Mouse (Mus musculus): ENCODE results near the gene Tlr5. TPM values are rescaled to one million over a fixed set of nuclear protein-coding genes. Genes with fewer than 3 reads are reported as not detected.

Gene Tlr5
- polyA plus RNA-seq, 1 experiment from 2014 or later = 0.17 TPM

DNA sequence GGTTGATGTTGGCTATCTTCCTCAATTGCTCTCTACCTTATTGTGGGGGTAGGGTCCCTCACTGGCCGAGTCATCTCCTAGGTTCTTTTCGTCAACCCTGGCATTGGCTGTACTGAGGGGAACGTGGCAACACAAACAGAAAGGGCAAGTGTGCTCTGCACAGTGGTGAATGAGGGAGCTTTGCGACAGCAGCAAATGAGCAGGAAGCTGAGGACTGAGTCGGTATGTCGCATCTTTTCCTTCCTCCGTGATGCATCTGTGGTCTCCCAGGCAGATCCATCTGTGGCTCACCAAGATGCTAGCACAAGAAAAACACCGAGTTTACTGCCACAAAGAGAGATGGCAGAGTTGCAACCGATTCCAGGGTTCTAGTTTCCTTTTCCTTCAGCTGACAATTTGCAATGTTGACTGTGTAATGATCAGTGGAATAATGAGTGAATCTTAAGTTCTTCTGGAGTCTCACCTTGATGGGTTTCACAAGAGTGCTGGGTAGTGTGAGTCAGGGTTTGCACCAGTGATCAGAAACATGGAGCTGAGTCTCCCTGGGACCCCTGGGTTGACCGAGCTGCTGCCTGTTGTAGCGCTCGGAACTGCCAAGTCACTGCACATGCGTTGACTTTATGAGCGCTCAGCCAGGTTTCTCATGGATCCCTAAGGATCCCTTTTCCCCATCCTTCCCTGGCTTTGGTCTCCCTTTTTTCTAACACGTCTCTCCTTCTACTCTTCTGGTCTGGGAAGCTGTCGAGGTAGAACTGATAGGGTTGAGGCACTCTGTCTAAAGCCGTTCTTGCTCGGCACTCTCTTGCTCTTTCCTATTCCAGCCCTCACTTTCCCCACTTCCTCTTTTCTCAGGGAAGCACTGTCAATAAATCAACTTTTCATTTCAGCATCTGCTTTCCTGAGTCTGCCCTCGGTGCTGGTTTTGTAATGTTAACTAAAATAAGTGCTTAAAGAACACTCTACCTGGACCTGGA is 26.4 kb upstream of the Tlr5 start:
- no peaks in the 10 kb centered on the region for H3K36me3 ChIP-seq (replicated peaks)
- ATAC-seq (ENCODE audit: low FRiP score) = no peak
- no peak overlapping the region for H3K4me3 ChIP-seq (replicated peaks)

DNA sequence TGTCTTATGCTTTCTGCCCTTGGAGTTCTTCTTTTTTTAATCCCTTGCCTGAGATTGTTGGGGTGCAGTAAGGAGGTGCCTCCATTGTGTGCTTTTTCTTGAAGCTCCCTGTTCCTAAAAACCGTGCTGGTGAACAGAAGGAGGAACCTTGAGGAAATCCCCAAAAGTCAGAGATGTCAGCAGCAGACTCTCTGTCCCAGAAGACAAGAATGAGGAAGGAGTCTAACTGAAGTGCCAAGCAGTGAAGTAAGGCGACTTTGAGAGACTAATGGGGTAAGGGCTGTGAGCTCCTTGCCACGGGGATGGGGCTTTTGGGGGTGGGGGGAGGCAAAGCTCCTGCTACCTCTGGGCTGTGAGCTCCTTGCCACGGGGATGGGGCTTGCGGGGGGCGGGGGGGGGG is 19.1 kb upstream of the Tlr5 start:
- no peaks in the 10 kb centered on the region for H3K27me3 ChIP-seq
- no peak overlapping the region for H3K27ac ChIP-seq
- H3K9me3 ChIP-seq = no peaks in the 10 kb centered on the region
- 38% methylated on average over 5 of the region's 6 CpGs for WGBS
- no peak overlapping the region for H3K4me3 ChIP-seq (replicated peaks)
- no peak overlapping the region for H3K9ac ChIP-seq
- no peaks in the 10 kb centered on the region; the same call in 1 of the 2 replicates for H3K4me1 ChIP-seq
- ATAC-seq (ENCODE audit: low FRiP score) = no peak
- no peaks in the 10 kb centered on the region for H3K36me3 ChIP-seq (replicated peaks)
- no peak overlapping the region for H3K4me2 ChIP-seq

More for the DNA sequence above, 26.4 kb upstream of the Tlr5 start:
- H3K9me3 ChIP-seq = no peaks in the 10 kb centered on the region
- no peaks in the 10 kb centered on the region for H3K4me1 ChIP-seq
- H3K27me3 ChIP-seq = no peaks in the 10 kb centered on the region
- no peak overlapping the region for H3K4me2 ChIP-seq
- H3K27ac ChIP-seq = no peak overlapping the region
- H3K9ac ChIP-seq = no peak overlapping the region
- WGBS = 87% methylated on average over 19 of the region's 19 CpGs

DNA sequence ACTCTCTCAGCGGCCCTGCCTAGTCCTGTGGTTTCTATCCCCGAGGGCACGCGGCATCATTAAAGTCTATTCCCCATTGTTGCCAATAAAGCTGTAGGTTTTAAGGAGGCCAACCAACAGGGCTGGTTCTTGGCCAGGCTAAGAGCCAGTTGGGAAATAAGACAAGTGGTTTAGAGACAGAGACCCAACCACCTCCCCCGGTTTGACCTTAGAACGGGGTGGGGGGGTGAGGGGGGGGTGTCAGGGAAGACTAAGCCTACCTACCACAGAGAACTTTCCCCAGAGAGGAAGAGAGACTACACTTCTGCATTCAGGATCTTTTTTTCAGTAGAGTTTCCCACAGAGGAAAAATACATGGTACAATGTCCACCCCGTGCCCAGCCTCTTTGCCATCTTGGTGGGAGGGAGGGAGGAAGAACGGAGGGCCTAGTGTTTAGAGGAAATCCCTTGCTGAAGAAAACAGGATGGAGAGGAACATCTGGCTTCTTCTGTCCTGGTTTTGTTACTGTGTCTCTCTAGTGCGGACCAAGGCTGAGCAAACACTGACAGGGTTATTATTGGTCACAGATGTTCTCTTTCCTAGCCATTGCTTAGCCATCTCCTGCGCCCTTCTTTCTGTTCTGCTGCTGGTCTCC is 17.0 kb upstream of the Tlr5 start:
- H3K27me3 ChIP-seq = no peaks in the 10 kb centered on the region
- no peak overlapping the region for H3K27ac ChIP-seq
- no peaks in the 10 kb centered on the region for H3K36me3 ChIP-seq (replicated peaks)
- peaks cover 6% of the 10 kb centered on the region; the same call in 1 of the 2 replicates for H3K4me1 ChIP-seq
- no peak for ATAC-seq (ENCODE audit: low FRiP score)
- 52% methylated on average over 10 of the region's 10 CpGs for WGBS
- H3K4me2 ChIP-seq = no peak overlapping the region
- H3K4me3 ChIP-seq (replicated peaks) = no peak overlapping the region
- no peak overlapping the region for H3K9ac ChIP-seq
- H3K9me3 ChIP-seq = no peaks in the 10 kb centered on the region

DNA sequence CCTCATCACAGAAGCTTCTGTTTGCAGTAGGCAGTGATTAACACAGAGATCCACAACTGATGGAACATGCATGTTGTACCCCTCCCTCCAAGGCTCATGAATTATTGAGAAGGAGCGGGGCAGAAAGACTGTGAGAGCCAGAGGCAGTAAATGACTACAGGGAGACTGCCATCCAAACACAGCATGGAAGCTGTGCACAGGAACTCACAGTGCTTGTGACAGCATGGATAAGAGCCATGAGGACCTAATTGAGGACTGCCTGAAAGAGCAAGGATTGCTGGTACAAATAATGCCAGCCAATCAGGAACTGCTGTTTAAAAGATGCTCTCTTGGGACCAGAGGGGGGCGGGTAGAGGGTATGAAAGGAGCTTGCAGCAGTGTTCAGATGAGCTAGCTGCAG is 12.7 kb upstream of the Tlr5 start:
- WGBS = 76% methylated on average over 2 of the region's 2 CpGs
- Histone ChIP-seq H3K9me3 (no peaks in the 10 kb centered on the region), H3K27me3 (no peaks in the 10 kb centered on the region), H3K9ac (no peak overlapping the region), H3K4me3 (replicated peaks) (no peak overlapping the region), H3K27ac (no peak overlapping the region), H3K36me3 (replicated peaks) (no peaks in the 10 kb centered on the region), H3K4me1 (peaks cover 6% of the 10 kb centered on the region; the same call in 1 of the 2 replicates), H3K4me2 (no peak overlapping the region)
- no peak for ATAC-seq (ENCODE audit: low FRiP score)

DNA sequence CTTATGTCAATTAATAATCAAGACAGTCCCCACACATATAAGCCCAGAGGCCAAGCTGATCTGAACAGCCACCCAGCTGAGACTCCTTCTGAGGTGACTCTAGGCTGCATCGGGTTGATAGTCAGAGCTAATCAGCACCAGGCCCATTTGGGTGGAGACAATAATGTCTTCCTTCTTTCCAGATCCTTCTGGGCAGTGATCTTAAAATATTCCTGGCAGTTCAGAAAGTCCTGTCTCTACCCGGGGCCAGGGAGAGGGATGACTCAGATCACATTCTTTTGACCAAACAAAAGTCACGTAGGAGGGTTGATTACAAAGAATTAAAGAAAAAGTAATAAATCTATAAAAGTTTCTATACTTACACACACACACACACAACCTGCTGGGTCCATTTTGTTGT is 10.7 kb upstream of the Tlr5 start:
- H3K27ac ChIP-seq = no peak overlapping the region
- no peak overlapping the region for H3K4me3 ChIP-seq (replicated peaks)
- H3K9ac ChIP-seq = no peak overlapping the region
- no peak for ATAC-seq (ENCODE audit: low FRiP score)
- 85% methylated on average over 3 of the region's 3 CpGs for WGBS
- no peaks in the 10 kb centered on the region for H3K27me3 ChIP-seq
- peaks cover 6% of the 10 kb centered on the region; the same call in 1 of the 2 replicates for H3K4me1 ChIP-seq
- H3K36me3 ChIP-seq (replicated peaks) = no peaks in the 10 kb centered on the region
- H3K4me2 ChIP-seq = no peak overlapping the region
- no peaks in the 10 kb centered on the region for H3K9me3 ChIP-seq

DNA sequence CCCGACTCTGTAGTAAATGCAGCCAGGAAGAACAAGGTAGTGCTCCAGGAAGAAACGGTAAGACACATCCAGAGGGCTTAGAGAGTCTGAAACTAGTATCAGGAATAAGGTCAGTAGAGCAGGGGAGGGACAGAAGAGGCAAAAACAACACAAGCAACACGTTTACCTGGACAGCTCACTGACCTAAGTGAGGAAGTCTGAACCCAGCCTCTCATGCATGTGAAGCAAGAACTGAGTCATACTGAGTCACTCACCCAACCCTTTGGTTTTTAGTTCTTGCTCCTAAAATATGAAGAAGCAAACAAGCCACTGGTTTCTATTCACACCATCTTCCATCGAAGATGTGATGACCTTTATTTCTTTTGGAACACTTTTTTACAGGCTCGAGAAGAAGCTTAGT is 9.9 kb upstream of the Tlr5 start:
- H3K4me1 ChIP-seq = peaks cover 6% of the 10 kb centered on the region; the same call in 1 of the 2 replicates

DNA sequence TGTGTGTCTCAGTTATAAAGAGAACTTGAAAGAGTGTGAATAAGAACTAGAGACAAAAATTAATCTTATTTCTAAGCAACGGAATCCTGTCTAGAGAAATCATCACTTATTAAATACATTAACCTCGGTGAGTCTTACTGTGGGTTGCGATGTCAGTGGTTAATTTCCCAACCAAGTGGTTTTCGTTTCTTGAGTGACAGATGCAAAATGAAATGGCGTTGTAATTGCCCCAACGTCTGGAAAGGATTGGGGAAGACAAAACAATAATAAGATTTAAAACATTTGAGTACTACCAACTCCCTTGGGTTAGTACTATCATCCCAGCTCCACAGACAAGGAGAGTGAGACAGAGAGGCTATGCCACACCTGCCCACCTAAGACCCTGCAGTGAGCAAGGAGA is 9.0 kb upstream of the Tlr5 start:
- no peak for ATAC-seq (ENCODE audit: low FRiP score)
- peaks cover 6% of the 10 kb centered on the region; the same call in 1 of the 2 replicates for H3K4me1 ChIP-seq
- no peaks in the 10 kb centered on the region for H3K27me3 ChIP-seq
- no peak overlapping the region for H3K4me2 ChIP-seq
- H3K9ac ChIP-seq = no peak overlapping the region
- H3K9me3 ChIP-seq = no peaks in the 10 kb centered on the region
- H3K4me3 ChIP-seq (replicated peaks) = no peak overlapping the region
- H3K27ac ChIP-seq = no peak overlapping the region
- H3K36me3 ChIP-seq (replicated peaks) = no peaks in the 10 kb centered on the region
- WGBS = 81% methylated on average over 6 of the region's 6 CpGs

More for the DNA sequence above, 9.9 kb upstream of the Tlr5 start:
- WGBS = 84% methylated on average over 5 of the region's 5 CpGs
- Histone ChIP-seq H3K4me2 (no peak overlapping the region), H3K27ac (no peak overlapping the region), H3K36me3 (replicated peaks) (no peaks in the 10 kb centered on the region), H3K4me3 (replicated peaks) (no peak overlapping the region), H3K9ac (no peak overlapping the region), H3K27me3 (no peaks in the 10 kb centered on the region), H3K9me3 (no peaks in the 10 kb centered on the region)
- ATAC-seq (ENCODE audit: low FRiP score) = no peak

DNA sequence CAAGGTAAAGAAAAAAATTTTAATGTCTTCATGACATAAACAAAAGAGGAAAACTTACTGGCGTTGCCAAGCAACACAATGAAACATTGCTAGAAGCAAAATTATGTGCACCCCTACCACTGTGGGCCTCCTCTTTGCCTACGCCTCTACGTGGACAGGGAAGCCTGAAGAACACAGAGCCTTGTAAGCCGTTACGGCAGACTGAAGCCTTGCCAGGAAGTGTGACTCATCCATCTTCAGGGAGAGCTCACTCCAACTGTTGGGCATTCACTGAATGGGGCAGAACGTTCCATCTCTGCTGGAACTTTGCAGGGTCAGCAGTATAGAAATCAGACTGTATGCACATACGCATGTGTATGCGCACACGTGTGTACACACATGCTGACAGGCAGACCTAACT is 3.3 kb upstream of the Tlr5 start:
- no peak overlapping the region for H3K4me3 ChIP-seq (replicated peaks)
- H3K36me3 ChIP-seq (replicated peaks) = no peaks in the 10 kb centered on the region
- peaks cover 27% of the 10 kb centered on the region for H3K4me1 ChIP-seq
- peaks cover 21% of the 10 kb centered on the region for H3K27me3 ChIP-seq
- no peak overlapping the region for H3K27ac ChIP-seq
- H3K9ac ChIP-seq = no peak overlapping the region
- no peak for ATAC-seq (ENCODE audit: low FRiP score)
- no peaks in the 10 kb centered on the region for H3K9me3 ChIP-seq
- H3K4me2 ChIP-seq = no peak overlapping the region
- 84% methylated on average over 9 of the region's 9 CpGs for WGBS

DNA sequence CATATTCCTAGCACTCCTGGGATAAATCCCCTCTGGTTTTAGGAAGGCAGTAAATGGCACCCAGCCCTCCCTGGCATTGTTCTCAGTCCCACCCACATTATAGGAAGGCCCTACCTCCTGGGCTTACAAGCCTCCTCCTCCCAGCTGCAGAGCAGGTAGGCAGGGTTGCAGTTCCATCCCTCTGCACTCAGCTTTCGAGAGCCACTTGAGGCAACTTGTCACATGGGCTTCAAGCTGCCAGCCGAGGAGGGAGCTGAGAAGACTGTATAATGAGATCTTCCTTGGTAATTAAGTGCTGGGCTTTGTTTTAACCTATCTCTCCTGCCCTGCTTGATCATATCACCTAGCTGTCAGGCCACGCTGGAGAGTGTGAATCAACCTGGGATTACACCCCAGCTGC is 1.4 kb upstream of the Tlr5 start:
- Histone ChIP-seq H3K27ac (peak overlapping the region; percentile 61; the same call in 1 of the 2 replicates), H3K4me3 (replicated peaks) (no peak overlapping the region), H3K4me2 (no peak overlapping the region), H3K36me3 (replicated peaks) (no peaks in the 10 kb centered on the region), H3K4me1 (peaks cover 27% of the 10 kb centered on the region), H3K9ac (no peak overlapping the region), H3K27me3 (peaks cover 38% of the 10 kb centered on the region), H3K9me3 (no peaks in the 10 kb centered on the region)
- peak; percentile 50; the same call in 1 of the 2 replicates for ATAC-seq (ENCODE audit: low FRiP score)
- WGBS = 28% methylated on average over 3 of the region's 3 CpGs

DNA sequence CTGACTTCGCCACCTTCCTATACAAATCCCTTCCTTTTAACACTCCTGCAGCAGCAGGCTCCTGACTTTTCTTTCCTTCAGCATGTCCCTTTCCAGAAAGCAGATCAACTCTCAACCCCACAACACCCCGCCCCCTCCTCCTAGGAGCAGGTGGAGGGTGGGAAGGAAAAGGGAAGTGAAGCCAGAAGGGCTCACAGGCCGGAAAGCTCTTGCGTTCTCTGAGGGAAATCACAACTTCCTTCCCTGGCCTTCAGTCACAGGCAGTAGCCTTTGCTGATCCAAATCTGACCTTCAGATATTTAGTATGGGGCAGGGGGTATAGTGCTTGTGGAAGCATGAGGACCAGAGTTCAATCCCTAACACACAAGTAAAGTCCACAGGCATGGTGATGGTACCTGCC is 921 bp upstream of the Tlr5 start:
- peaks cover 28% of the 10 kb centered on the region for H3K4me1 ChIP-seq
- no peak for ATAC-seq (ENCODE audit: low FRiP score)
- no peak overlapping the region for H3K4me2 ChIP-seq
- no peaks in the 10 kb centered on the region for H3K36me3 ChIP-seq (replicated peaks)
- H3K27ac ChIP-seq = peak overlapping the region; percentile 61
- H3K9ac ChIP-seq = no peak overlapping the region
- H3K9me3 ChIP-seq = no peaks in the 10 kb centered on the region
- peaks cover 43% of the 10 kb centered on the region for H3K27me3 ChIP-seq
- 73% methylated on average over 4 of the region's 4 CpGs for WGBS
- H3K4me3 ChIP-seq (replicated peaks) = no peak overlapping the region

DNA sequence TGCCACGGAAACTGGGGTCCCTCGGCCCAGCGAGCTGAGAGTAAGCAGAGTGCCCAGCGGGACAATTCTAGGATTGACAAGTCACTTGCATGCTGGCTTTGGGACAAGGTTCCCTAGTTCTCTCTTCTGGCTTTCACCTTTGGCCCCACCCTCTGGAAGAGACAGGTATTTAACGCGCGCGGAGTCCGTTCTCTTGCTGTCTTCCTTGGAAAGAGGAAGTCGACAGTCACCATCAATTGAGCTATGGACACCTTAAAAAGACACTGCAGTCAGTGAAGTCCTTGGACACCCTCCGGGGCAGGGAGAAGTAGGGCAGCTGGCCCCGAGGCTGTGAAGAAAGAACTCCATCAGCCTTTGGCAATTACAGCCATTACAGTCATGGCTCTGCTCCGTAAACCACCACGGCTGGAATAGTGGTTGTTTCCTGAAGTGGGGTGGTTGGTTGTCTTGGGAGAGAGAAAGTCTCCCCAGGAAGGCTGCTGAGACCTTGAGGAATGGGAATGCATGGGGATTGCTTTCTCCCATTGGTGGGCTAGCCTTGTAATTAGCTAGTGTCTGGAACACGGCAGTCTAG is 546 bp downstream of the Tlr5 start:
- Histone ChIP-seq H3K4me2 (peak overlapping the region; percentile 62), H3K27ac (no peak overlapping the region), H3K9me3 (no peaks in the 10 kb centered on the region), H3K27me3 (peaks cover 48% of the 10 kb centered on the region), H3K36me3 (replicated peaks) (no peaks in the 10 kb centered on the region), H3K4me1 (peaks cover 40% of the 10 kb centered on the region), H3K9ac (peak overlapping the region; percentile 53), H3K4me3 (replicated peaks) (peak overlapping the region; percentile 40)
- WGBS = 24% methylated on average over 15 of the region's 15 CpGs
- ATAC-seq (ENCODE audit: low FRiP score) = no peak

DNA sequence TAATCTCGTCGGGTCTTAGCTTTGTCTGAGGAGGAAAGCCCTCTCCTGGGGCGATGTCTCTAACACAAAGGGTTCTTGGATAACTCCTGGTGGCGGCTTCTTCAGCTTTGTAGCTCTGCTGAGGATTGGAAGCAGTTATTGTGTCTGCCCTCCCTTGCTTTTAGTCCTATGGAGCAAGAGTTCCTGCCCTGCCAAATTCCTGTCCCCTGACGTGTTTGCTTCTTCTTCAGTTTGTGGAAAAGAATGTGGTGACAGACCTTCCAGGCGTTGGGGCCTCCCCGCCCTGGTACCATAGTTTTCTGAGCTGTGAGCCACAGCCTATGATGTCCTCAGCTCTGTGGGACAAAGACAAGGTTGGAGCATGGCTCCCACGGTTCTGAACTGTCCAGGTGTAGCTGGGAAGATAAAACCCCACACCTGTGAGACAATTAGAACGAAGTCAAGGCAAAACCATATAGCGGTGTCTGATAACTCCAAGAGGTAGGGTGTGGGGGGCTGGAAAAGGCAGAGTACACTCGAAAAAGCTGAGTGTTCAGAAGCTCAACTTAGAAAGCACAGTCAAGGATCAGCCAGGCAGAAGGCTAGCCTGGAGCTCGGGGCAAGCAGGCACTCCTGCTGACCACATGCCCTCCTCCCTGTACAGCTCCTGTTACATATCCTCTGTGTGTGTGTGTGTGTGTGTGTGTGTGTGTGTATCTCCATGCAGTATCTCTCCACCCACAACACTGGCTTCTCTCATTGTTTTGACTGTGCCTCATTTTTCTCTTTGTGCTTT is 1.8 kb downstream of the Tlr5 start:
- 53% methylated on average over 12 of the region's 12 CpGs for WGBS
- no peak overlapping the region for H3K4me3 ChIP-seq (replicated peaks)
- H3K27me3 ChIP-seq = peaks cover 58% of the 10 kb centered on the region
- H3K9ac ChIP-seq = no peak overlapping the region
- H3K9me3 ChIP-seq = no peaks in the 10 kb centered on the region
- H3K27ac ChIP-seq = no peak overlapping the region
- H3K4me1 ChIP-seq = peaks cover 44% of the 10 kb centered on the region
- no peak for ATAC-seq (ENCODE audit: low FRiP score)
- no peaks in the 10 kb centered on the region for H3K36me3 ChIP-seq (replicated peaks)
- no peak overlapping the region for H3K4me2 ChIP-seq

Measured in forebrain, embryonic 12.5 days (tissue).